Mouse (Mus musculus) brain, embryonic 18.5 days (tissue): ENCODE results near the gene Aagab.

Experiments
- DNase-seq: peaks from one replicate; pipeline ENCODE4 v3.0.0-alpha.2; 2012; ENCODE audit warnings: low read depth, low spot score

Aagab gene

GRCm38 (mm10) chr9:63647581-63648519 is 45.4 kb downstream of the Aagab start:
- DNase-seq: no peak

- no peak for DNase-seq
Observed at GRCm38 (mm10) chr9:63648520-63648918, 46.1 kb downstream of the Aagab start.

- no peak for DNase-seq
Observed at GRCm38 (mm10) chr9:63649841-63650545, 47.5 kb downstream of the Aagab start.

- no peak for DNase-seq
Observed at GRCm38 (mm10) chr9:63650905-63651304, 48.4 kb downstream of the Aagab start.

GRCm38 (mm10) chr9:63651594-63651993 is 49.1 kb downstream of the Aagab start:
- DNase-seq: no peak

GRCm38 (mm10) chr9:63653666-63654065 is 51.2 kb downstream of the Aagab start:
- DNase-seq: no peak

- DNase-seq: no peak
Observed at GRCm38 (mm10) chr9:63654575-63654974, 52.1 kb downstream of the Aagab start.

- DNase-seq: no peak
Observed at GRCm38 (mm10) chr9:63655092-63655491, 52.6 kb downstream of the Aagab start.

- DNase-seq: no peak
Observed at GRCm38 (mm10) chr9:63657167-63657566, 54.7 kb downstream of the Aagab start.

GRCm38 (mm10) chr9:63658436-63658835 is 56.0 kb downstream of the Aagab start:
- DNase-seq: no peak

- DNase-seq: no peak
Observed at GRCm38 (mm10) chr9:63658970-63659371, 56.5 kb downstream of the Aagab start.

GRCm38 (mm10) chr9:63660061-63660460 is 57.6 kb downstream of the Aagab start:
- DNase-seq: no peak

GRCm38 (mm10) chr9:63660691-63661090 is 58.2 kb downstream of the Aagab start:
- DNase-seq: no peak

- no peak for DNase-seq
Observed at GRCm38 (mm10) chr9:63662759-63663158, 60.3 kb downstream of the Aagab start.

- DNase-seq: no peak
Observed at GRCm38 (mm10) chr9:63663222-63663621, 60.8 kb downstream of the Aagab start.

- no peak for DNase-seq
Observed at GRCm38 (mm10) chr9:63664300-63664745, 61.9 kb downstream of the Aagab start.

- no peak for DNase-seq
Observed at GRCm38 (mm10) chr9:63664792-63665646, 62.6 kb downstream of the Aagab start.

GRCm38 (mm10) chr9:63666612-63667372 is 64.3 kb downstream of the Aagab start:
- no peak for DNase-seq

GRCm38 (mm10) chr9:63667373-63667724 is 64.9 kb downstream of the Aagab start:
- DNase-seq: no peak

GRCm38 (mm10) chr9:63668621-63669020 is 66.2 kb downstream of the Aagab start:
- DNase-seq: no peak

GRCm38 (mm10) chr9:63669816-63670215 is 67.4 kb downstream of the Aagab start:
- no peak for DNase-seq
